Mouse (Mus musculus): ENCODE measurements around the gene Slit2.

Gene Slit2

DNA sequence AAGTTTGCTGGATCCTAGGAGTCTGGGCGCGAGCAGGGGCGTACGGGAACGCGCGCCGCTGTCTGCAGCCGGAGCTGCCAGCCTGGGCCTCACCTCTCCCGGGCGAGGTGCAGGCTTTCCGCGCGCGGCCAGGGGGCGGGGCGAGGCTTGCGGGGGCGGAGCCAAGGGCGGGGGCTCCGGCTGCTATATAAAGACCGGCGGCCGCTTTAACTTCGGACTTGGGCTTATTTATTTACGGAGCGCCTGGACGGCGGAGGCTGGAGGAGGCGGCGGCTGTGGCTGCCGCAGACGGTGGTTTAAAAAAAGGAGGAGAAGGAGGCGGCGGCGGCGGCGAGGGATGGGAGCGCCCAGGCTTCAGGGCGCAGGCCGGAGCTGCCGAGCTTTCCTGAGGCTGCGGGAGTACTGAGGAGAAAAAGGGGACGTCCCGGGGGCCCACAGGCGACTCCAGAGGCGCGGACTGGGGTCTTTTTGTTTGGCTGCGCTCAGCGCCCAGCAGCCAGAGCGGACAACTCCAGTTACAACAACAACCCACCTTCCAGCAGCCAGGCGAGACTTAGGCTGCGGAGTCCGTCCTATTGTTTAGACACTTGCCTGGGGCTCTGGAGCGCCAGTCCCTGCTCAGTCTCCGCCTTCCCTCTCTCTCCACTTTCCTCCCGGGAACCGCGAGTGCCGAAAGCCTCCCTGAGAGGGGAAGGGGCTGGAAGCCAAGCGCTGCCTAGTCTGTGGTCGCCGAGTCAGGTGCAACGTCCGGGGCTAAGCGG lies at the start of gene Slit2:
Gene Slit2 (plus strand): TSS at position 198 of the 761 bp plus-strand sequence.
- in situ Hi-C loops (cut with MboI, MseI) = no loop called here

DNA sequence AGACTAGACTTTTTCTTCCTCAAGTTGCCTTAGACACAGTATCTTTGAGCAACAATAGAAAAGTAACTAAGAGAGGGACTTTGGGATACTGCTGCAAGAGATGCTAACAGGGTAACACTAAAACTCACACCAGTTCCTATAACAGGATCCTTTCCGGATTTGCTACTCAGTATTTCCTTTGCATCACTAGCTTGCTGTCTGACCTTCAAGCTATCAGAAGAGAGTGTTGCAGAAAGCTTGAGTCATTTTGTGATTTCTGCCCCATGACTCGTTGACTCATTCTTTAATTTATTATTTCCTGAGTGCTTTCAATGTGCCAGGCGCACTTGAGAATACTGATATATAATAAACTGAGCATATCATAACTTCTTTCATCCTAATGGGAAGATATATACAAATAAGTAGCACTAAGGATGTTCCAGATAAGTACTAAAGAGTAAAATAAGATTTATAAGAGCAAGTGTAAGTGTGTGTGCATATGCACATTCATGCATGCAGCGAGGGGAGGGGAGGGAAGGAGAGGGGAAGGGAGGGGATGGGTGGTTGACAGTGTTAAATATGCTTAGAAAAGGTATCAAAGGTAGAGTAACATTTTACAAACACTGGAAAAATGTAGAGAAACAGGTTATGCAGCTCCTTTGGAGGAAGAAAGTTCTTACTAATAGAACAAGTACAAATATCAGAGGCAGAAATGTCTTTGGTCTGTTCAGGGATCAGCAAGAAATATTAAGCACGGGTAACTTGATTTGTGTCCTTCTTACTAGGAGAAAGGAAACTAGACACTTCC lies 44.2 kb upstream of the Slit2 start:
- in situ Hi-C loops (cut with MboI, MseI) = no loop called here

DNA sequence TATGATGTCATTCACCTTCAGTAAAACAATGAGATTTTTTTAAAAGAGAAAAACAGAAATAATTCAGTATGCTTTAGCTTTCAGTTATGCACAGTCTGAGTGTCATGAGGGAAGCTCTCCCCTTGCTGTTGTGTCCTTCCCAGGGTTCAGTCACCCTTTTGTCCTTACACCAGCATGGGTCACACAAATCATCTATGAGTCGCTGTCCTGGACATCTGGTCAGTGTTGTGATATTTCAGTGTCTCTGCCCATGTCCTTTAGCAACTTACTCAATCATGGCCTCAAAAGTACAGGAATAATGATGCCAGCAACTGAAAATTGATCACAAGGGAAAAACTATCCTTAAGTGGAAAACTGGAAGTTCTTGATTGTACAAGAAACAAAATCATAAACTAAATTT lies 26.5 kb upstream of the Slit2 start:
- in situ Hi-C loops (cut with MboI, MseI) = no loop called here

DNA sequence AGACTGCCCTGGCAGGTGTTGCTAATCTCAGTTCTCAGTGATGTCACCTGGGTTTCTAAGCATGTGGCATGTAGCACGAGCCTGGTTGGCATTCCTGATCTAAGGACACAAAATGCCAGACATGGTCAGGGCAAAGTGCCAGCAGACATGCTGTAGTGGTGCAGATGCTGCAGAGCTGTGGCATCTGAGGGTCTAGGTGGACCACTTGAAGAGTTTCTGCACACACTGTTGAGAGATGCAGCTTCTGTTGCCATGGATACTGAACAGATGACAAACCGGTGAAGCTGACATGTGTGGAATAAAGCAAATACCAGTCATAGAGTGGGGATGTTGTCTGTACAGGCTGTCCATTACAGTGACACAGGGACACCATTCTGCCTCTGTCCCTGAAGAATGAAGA lies 7.1 kb upstream of the Slit2 start:
- in situ Hi-C loops (cut with MboI, MseI) = no loop called here

DNA sequence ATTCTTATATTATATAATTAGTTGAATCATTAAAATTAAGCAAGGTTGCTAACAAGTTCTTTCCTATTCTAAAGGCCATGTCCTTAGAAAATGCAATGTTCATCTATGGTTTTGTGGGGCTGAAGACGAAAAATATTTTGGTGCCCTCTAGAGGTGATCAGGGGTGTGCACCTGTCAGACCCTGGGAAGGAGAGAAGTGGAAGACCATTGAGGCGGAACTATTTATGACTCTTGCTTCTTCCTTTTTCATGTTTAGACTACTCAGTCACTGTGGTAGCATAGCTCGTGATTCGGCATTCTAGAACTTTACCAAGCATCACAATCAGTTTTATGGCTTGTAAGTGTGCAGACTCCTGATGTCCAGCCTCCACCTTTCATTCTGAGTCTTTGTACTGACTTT lies 3.6 kb upstream of the Slit2 start:
- in situ Hi-C loops (cut with MboI, MseI) = no loop called here

DNA sequence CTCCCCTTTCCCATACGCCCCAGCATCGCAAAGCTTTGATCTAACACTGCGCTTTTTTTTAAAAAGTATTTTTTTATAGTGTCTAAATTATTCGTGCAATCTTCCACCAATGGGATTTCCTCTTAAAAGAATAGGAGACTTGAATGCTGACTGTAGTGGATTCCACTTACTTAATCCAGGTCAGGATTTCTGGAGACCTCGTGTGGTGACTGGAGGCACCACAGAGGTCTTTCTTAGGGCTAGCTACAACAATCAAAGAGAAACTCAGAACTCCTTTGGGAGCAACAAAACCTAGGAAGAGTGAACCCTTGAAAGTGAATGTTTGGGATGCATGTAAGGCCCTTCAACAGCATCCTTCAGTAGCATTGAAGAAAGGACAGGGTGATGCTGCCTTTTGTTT lies 2.5 kb upstream of the Slit2 start:
- in situ Hi-C loops (cut with MboI, MseI) = no loop called here

DNA sequence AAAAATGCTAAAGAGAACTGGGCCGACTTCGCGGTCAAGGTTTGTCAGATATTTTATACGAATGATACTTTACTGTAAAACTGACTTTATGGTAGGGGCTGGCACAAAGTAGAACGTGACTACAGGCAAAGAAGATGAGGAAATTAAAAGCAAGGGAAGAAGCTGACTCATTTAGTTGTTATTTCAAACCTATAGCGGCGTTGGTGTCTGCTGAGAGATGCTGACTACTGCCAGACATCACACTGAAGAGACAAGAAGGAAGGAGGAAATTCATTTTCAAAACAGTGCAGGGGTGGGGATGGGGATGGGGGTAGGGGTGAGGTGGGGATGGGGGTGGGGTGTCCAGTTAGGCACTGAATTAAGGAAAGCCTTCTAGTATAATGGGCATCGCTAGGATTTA lies 987 bp upstream of the Slit2 start:
- in situ Hi-C loops (cut with MboI, MseI) = no loop called here

DNA sequence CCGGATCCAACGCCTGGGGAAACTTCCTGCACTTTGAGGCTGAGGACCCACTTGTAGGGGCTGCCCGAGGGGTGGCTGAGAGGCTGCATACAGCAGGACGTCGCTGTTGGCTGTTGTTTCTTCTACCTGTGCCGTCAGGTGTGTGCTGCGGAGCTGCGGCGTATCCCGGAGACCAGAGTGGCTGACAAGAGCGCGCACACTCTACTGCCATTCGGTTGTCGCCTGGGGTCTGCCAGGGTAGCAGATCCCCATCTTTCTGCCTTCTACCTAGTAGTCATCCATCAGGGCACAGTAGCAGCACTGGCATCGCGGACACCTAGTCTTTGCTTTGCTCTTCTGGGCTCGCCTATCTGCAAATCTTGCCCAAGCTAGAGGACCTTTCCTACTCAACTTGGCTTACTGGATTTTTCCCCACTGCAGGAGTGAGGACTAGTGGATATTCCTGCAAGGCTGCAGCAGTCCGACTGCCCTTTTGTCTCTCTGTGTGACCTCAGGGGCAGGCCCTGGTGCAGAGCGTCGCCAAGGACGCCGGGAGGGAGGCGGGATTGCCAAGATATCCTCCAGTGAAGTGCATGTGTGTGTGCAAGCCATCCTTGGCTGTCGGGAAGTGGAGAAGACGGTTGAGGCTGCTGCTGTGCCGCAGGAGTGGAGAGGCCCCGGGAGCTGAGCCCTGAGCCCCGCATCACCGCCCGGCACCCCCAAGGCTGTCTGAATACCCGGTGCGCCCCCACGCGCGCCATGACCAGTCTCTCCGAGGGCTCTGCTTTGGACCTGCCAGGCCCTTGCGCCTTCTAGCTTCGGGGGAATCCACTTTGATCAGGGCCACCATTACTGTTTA lies 1.0 kb downstream of the Slit2 start:
- in situ Hi-C loops (cut with MboI, MseI) = no loop called here

DNA sequence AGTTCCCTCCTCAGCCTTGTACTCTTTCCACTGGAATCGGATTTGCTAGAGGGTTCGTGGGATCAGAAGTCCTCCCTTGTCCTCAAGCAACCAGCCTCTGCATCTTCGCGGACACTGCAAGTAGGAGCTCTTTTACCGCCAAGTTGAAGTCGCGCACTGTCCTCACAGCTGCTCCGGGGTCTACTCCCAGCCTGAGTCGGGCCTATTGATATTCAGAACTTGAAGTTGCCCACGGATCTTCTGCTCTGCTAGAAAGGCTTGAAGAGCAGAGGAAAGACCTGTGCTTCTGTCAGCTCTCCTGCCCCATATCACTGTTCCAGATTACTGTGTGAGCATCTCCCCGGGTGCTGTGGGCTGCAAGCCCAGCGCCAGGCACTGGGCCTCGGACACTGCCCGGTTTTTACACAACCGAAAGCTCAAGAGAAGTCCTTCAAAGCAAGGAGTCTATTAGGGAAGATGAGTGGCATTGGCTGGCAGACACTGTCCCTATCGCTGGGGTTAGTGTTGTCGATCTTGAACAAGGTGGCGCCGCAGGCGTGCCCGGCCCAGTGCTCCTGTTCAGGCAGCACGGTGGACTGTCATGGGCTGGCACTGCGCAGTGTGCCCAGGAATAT lies 1.8 kb downstream of the Slit2 start:
- in situ Hi-C loops (cut with MboI, MseI) = no loop called here

DNA sequence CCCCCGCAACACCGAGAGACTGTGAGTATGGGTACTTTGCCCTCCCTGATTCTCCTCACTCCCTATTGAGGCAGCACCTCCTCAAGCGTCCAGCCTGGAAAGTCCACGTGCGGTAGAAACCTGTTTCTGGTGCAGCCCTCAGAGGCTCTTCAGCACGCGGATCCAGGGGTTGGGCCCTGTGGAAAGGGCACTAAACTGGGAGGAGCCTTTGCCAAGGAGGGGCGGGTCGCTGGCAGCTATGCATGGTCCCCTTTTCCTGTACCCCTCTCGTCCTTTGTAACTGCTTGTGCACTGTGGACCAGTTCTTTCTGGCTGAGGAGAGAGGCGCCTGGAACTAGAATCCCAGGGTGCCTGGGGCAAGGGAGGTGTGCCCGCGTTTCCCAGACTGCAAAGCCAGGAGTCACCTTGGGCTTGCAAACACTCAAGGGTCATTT lies 2.3 kb downstream of the Slit2 start:
- in situ Hi-C loops (cut with MboI, MseI) = no loop called here

DNA sequence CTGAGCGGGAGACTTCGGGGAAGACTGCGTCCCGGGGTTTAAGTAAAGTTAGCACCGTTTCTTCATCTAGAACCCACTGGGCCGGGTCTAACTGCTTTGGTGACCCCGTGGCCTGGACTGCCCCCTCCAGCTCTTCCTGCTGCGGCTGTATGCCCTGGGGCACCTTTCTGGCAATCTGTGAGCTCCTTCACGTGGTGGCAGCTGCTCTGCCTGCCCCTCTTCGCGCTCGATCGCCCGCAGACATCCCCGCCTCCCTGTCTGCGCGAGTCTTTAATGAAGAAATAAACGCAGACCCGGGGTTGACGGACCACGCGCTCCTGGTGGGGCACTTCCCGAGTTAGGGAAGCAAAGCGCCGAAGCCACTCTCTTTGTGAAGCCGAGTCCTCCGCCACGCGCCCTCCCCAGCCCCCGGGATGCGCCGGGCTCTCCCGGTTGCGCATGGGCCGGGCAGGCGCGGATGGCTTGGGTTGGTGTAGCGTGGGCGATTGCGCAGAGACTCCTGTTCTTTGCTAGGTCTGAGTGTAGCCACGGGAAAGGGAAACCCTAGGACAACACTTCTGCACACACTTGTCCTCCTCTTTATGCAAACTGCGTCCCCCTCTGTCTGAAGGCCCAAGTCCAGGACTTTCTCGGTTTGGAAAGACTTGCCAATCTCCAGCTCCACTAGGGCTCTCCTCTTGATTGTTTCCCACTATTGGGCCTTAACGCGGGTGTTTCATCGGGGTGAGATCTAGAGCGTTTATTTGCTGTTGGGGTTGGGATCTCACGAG lies 3.1 kb downstream of the Slit2 start:
- in situ Hi-C loops (cut with MboI, MseI) = no loop called here

DNA sequence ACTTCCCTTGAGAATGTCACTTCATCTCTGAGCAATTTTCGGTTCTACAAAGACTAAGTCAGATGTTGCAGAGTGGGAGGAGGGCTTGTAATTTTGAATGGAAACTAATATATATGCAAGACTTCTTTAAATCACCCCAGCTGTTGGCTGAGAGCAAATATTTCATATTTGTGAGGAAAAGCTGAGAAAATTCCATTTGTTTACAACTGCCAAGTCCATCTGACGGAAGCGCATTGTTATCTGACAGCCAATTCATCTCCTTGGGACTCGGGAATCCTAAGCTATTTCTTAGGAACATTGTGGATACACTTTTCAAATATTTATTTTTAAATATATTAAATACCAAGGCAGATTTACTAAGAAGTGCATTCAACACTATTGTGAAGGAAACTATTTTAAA lies 8.0 kb downstream of the Slit2 start:
- in situ Hi-C loops (cut with MboI, MseI) = no loop called here

DNA sequence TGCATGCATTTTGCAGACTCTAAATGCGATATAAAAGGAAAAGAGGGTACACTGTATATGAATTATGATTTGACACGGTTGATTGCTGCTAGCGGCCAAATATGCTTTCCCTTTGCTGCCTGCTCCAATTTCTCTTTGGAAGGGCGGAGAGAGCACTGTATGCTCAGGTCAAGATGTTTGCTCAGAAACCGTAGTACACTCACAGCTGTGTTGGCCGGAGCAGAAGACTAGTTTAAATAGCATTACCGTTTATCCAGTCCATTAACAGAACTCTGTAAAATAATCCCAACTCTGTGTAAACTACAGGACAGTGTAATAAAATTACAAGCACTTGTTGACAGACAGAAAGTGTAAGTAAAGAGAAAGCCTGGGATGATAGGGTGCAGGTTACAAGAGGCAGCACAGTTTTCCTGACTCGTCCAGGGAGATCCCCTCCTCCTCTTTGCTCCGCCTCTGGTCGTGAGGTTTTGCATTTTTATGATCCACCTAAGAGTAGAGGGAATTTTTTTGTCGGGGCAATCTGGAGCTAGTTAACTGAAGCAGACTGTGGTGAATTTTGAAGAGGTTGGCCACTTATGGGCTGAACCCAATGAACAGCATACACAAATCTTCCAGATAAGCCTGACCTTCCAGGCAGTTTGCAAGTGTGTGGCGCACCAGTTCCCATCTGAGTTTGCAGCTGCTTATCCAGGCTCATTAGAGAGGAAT lies 20.9 kb downstream of the Slit2 start:
- in situ Hi-C loops (cut with MboI, MseI) = no loop called here

DNA sequence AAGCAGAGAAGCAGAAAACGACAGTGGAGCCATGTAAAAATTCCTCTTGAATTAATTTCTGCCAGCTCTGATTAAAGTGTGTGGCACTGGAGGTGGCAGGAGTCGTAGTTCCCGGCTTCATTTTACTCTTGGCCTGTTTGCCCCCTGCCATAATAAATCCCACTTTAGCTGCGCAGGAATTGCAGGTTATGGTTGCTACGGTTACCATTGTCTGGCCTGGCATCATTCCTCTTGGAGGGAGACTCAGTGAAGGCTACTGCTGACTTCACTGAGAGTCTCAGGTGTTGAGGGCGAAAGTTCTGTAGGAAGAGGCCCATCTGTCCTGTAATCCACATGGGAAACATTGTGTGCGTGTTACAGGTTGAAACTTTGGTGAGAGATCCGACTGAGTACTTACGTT lies 22.6 kb downstream of the Slit2 start:
- in situ Hi-C loops (cut with MboI, MseI) = no loop called here

DNA sequence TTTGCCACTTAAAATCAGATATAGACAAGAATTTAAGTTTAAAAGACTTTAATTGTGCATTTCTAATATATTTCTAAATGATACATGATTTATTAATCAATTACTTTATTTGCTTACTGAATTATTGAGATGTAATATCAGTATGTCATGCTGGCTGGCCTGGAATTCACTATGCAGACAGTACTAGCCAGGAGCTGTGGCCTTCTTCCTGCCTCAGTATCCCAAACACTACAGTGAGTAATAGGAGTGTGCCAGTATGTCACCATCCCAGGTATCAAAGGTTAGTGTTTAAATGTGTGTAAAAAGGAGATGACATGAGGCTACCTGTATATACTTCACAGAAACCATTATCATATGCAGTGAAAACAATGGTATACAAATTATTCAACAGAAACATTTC lies 23.1 kb downstream of the Slit2 start:
- in situ Hi-C loops (cut with MboI, MseI) = no loop called here

DNA sequence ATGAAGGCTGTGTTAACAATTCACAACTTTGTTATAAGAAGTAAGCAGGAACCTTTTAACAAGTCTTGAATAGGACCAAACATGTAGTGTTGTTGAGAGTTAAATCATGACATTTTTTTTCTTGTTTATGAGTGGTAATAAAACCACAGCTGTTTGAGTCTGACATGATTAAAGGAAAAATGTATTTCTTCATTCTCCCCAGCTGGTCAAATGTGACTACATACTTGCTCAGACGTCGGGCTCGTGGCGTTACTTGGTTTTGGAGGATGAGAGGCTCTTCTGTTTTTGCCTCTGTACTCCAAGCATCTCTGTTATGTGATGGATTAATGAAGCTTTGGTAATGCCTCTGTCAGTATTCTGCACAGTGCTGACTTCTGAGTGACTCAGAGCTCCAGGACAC lies 40.5 kb downstream of the Slit2 start:
- in situ Hi-C loops (cut with MboI, MseI) = no loop called here

DNA sequence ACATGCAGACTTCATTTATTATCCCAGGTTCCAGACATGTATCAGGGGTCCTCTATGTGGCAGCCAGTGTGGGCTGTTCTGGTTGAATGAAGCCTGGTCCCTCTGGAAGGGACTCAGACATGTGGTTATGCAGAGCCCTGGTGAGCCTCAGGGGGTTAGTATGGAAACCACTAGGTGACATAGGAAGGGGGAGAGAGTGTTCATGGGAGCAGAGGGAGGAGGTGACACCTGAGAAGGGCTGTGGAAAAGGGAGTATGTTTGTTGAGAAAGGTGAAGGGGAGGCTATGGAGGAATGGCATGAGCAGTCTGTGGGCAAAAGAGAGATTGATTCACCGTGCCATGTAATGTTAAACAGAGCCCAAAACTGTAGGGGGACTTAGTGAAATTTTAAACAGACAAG lies 51.9 kb downstream of the Slit2 start:
- in situ Hi-C loops (cut with MboI, MseI) = no loop called here

DNA sequence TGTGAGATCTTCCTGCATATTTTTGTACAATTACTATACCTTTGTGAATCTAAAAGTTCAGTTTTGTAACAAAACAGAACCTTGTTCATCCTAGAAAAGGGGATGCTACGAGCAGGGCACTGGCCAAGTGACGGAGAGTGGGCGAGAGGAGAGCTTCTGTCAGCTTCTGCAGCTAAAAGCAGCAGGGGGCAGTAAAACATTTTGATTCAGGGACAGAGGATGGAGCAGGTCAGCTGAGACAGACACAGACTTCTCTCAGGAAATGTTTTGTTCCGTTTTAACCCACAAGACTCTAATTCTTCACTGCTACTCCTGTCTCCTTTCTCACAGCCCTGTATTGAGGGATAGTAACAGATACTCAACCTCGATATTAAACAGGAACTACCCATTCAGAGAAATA lies 55.1 kb downstream of the Slit2 start:
- in situ Hi-C loops (cut with MboI, MseI) = no loop called here

DNA sequence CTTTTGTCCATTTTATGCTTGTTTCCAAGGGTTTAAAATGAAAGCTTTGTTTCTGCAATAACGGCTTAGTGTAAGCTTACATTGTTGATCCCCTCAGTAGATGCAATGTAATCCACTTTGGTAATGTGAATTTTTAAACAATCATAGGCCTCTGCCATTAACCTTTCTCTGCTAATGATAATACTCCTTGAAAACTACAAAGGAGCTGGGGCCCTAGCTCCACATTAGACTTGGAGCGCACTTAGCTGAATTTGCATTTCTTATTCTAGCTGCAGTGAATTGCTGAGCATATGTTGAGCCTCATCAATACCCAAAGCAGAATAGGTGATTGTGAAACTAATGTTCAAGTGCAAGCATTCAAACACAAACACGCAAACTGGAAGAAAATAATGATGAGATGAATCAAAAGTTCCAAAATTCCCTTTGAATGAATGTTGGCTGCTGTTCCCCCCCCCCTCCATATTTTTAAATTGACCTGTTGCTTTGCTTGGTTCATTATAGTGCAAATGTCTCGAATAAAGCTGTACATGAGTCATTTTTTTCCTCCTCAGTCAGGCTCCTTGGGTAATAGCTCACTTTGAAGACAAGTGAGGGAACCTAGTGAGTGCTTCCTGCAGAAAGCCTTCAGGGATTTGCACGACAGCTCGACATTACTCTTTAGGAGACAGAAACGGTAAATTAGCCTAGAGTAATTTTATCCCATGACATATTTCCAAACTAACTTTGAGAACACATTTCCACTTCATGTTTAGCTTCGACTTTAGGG lies 66.2 kb downstream of the Slit2 start:
- in situ Hi-C loops (cut with MboI, MseI) = no loop called here

All from T-helper 2 cell (primary cell).